Mouse (Mus musculus) layer of hippocampus, adult 11-12 months (tissue): ENCODE results near the gene Dpysl4.

Experiments used
- DNase-seq: peaks from one replicate; pipeline ENCODE4 v3.0.0; 2022; ENCODE audit warnings: low spot score

The Dpysl4 gene

GRCm38 (mm10) chr7:139085629-139086194, at the start of gene Dpysl4:
Dpysl4 (plus strand) TSS chr7:139086001.
- peak; percentile 89 for DNase-seq

- no peak for DNase-seq
These were observed 22.4 kb upstream of the Dpysl4 start for GRCm38 (mm10) chr7:139063406-139063805.

- DNase-seq = peak; percentile 82
These were observed 17.6 kb upstream of the Dpysl4 start for GRCm38 (mm10) chr7:139068182-139068623.

- DNase-seq = no peak
These were observed 11.6 kb upstream of the Dpysl4 start for GRCm38 (mm10) chr7:139074189-139074588.

- DNase-seq = no peak
These were observed 10.6 kb upstream of the Dpysl4 start for GRCm38 (mm10) chr7:139075054-139075794.

- DNase-seq = no peak
These were observed 8.5 kb upstream of the Dpysl4 start for GRCm38 (mm10) chr7:139077283-139077682.

- DNase-seq = no peak
These were observed 7.6 kb upstream of the Dpysl4 start for GRCm38 (mm10) chr7:139078181-139078580.

GRCm38 (mm10) chr7:139079141-139079540, 6.7 kb upstream of the Dpysl4 start:
- DNase-seq = no peak

- DNase-seq = no peak
These were observed 5.1 kb upstream of the Dpysl4 start for GRCm38 (mm10) chr7:139080714-139081113.

GRCm38 (mm10) chr7:139081158-139081557, 4.6 kb upstream of the Dpysl4 start:
- DNase-seq = no peak

- no peak for DNase-seq
These were observed 3.5 kb upstream of the Dpysl4 start for GRCm38 (mm10) chr7:139082281-139082680.

- DNase-seq = no peak
These were observed 1.5 kb upstream of the Dpysl4 start for GRCm38 (mm10) chr7:139084316-139084715.

- no peak for DNase-seq
These were observed 676 bp downstream of the Dpysl4 start for GRCm38 (mm10) chr7:139086195-139087158.

GRCm38 (mm10) chr7:139087801-139088200, 2.0 kb downstream of the Dpysl4 start:
- no peak for DNase-seq

- DNase-seq = peak; percentile 60
These were observed 4.4 kb downstream of the Dpysl4 start for GRCm38 (mm10) chr7:139089892-139090874.

GRCm38 (mm10) chr7:139091681-139092080, 5.9 kb downstream of the Dpysl4 start:
- no peak for DNase-seq

GRCm38 (mm10) chr7:139092676-139093075, 6.9 kb downstream of the Dpysl4 start:
- DNase-seq = no peak

GRCm38 (mm10) chr7:139093124-139093523, 7.3 kb downstream of the Dpysl4 start:
- DNase-seq = peak; percentile 60

GRCm38 (mm10) chr7:139093781-139094180, 8.0 kb downstream of the Dpysl4 start:
- no peak for DNase-seq

- DNase-seq = no peak
These were observed 9.0 kb downstream of the Dpysl4 start for GRCm38 (mm10) chr7:139094761-139095160.

- no peak for DNase-seq
These were observed 9.5 kb downstream of the Dpysl4 start for GRCm38 (mm10) chr7:139095282-139095681.
